Mouse (Mus musculus): ENCODE measurements around the gene Nsd2.
"Not testable (repeated sequence)": the region's sequence is repeated elsewhere in the genome, so short reads cannot be mapped to it uniquely, and the experiment has no call there.

Nsd2 gene

GRCm38 (mm10) chr5:33853086-33853485 lies 32.6 kb downstream of the Nsd2 start:
- no peak for DNase-seq

- DNase-seq: no peak
Measured at GRCm38 (mm10) chr5:33854019-33854418, 33.5 kb downstream of the Nsd2 start.

GRCm38 (mm10) chr5:33857693-33858092 lies 37.2 kb downstream of the Nsd2 start:
- no peak for DNase-seq

- DNase-seq: no peak
Measured at GRCm38 (mm10) chr5:33875472-33875871, 54.9 kb downstream of the Nsd2 start.

- DNase-seq: no peak
Measured at GRCm38 (mm10) chr5:33881118-33881517, 60.6 kb downstream of the Nsd2 start.

DNA sequence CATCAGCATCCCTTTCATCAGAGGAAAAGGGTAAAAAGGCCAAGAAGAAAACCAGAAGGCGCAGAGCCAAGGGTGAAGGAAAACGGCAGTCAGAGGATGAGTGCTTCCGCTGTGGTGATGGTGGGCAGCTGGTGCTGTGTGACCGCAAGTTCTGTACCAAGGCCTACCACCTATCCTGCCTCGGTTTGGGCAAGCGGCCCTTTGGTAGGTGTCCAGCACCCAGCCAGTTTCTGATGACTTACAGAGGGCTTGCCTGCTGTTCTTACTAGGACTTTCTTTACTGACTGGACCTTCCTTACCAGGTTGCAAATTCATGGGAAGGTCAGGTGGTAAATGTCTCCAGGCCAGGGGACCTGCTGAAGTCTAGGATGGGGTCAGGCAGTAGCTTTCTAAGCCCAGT lies 72.9 kb downstream of the Nsd2 start:
- no peak for DNase-seq

DNA sequence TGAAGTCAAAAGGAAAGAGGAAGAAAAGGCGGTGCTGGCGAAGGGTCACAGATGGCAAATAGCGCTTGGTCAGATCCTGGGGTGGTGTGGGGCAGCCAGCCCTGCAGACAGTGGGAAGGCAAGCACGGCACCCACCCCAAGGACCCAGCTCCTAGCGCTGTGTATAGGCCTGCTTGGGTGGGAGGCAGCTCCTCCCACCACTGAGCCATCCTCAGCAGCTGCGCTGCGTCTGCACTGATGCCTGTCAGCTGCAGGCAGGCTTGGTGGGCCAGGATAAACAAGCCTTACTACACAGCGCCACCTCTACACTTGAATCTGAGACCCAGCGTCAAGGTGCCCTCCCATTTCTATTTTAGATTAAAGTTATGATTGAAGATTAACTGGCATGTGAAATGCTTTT lies 74.6 kb downstream of the Nsd2 start:
- no peak for DNase-seq

DNA sequence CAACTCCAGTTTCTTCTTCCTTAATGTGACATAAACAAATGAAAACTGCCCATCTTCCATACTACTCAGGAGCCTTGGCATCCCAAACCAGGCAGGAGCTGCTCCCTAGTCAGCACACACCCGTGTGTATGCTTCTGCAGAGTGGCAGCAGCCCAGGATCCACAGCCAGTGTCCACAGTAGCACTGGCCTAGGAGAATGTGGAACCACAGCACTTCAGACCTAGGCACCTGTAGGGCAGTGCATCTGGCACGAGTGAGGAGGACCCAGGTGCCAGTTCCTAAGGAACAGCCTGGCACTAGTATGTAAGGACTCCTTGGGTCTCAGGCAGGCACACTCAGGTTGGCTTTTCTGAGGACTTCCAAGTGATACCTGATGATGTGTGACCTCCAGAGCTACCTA lies 76.6 kb downstream of the Nsd2 start:
- DNase-seq: no peak

GRCm38 (mm10) chr5:33898671-33899070 lies 78.1 kb downstream of the Nsd2 start:
- no peak for DNase-seq

DNA sequence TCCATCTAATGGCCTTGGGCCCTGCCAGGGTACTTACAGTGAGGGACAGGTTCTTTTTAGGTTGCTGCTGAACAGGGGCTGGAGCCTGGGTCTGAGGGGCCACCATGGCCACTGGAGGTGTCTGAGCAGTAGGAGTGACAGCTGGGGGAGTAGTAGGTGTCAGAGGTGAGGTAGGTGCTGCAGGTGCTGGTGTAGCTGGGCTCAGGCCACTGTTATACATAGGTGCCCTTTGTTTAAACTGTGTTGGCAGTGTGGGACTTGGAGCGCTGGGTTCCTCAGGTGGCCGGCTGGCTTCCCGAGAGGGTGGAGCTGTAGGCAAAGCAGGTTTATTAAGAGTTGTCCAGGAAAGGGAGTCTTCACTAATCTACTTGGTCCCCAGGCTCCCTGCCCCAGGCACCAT lies 78.7 kb downstream of the Nsd2 start:
- no peak for DNase-seq

DNA sequence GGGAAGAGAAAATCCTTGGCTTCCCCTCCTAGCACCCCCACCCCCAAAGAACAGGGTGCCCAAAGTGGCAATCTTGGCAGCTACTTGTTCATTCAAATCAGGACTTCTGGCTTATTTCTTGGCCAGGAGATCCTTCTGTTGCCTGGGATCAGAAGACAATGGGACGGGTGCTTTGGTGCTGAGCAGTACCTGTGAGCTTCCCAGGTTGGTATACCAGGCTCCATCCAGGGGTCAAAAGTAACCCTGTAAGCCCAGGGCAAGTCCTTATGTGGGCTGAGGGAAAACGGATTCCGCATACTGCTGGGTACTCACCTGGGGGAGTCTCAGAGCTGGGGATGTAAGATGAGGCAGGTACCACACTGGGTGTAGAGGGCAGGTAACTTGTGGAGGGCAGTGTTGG lies 79.6 kb downstream of the Nsd2 start:
- no peak for DNase-seq

DNA sequence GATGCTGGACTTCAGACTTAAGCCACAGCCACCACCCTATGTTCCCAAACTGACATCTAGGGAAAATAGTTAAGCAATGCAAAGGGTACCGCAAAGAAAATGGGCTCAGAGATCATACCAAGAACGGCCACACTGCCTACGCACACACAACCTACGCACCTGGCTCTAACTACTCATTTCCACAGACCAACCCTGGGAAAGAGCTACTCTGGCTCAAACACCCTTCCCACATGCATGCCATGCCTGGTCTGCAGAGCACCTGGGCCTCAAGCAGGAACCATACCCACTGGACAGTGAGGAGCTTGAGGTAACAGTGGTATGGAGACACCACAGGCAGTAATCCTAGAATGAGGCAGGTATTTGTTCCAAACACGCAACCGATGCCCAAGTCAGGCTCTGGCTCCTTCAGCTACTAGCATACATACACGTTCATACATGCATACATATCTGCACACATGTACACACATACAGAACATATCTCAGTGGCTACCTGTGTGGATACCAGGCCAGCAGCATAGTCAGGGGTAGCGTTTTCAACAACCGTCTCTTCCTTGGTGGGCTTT lies 80.3 kb downstream of the Nsd2 start:
- no peak for DNase-seq

DNA sequence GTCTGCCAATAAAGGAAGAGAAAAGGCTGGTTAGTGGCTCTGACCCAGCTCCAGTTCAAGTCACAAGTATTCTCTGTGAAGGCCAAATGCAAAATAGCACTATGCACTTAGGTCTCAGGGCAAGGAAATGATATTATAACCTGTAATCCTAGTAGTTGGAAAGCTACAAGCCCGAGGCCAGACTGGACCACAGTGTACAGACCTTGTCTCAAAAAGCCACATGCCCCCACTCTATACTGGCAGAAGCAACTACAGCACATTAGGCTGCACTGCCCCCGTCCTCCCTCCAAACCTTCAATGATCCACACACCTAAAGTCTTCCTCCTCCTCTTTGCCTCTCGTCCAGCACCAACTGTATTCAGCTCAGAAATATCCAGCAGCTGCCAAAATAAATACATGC lies 80.8 kb downstream of the Nsd2 start:
- DNase-seq: no peak

GRCm38 (mm10) chr5:33902696-33903095 lies 82.2 kb downstream of the Nsd2 start:
- no peak for DNase-seq

GRCm38 (mm10) chr5:33903176-33903575 lies 82.7 kb downstream of the Nsd2 start:
- no peak for DNase-seq

DNA sequence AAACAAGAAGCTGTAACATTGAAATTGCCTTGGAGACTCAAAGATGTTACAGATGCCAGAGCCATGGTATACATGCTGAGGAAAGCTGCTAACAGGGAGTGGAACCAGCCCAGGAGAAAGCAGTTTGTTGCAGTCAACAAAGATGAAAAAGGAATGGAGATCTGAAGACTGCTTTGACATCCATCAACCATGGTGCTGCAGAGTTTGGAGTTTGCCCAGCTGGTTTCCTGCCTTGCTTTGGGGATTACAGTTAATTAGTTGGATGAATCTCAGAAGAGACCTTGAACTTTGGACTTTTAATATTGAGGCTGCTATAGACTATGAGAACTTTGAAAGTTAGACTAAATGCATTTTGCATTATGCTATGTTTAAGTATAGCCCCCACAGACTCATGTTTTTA lies 94.5 kb downstream of the Nsd2 start:
- DNase-seq: not testable (repeated sequence)

- not testable (repeated sequence) for DNase-seq
Measured at GRCm38 (mm10) chr5:33916616-33917015, 96.1 kb downstream of the Nsd2 start.

DNA sequence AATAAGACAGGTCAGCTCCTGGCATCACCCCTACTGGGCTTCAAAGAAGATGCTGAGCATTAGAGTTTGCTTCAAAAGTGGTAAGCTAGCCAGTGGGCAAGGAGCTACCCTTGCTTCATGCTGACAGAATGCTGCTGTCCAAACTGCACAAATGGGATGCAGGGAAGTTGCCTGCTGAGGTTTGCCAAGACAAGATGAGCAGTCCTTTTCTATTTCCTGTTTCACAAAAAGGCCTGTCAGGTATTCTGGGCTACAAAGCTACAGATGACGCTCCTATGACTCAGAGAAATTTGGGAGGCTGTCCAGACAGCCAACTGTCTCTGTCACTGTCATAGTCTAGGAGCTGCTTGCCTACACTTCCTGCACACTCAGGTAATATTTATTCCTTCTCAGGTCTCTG lies 98.9 kb downstream of the Nsd2 start:
- no peak for DNase-seq

GRCm38 (mm10) chr5:33920037-33920436 lies 99.5 kb downstream of the Nsd2 start:
- DNase-seq: no peak

DNA sequence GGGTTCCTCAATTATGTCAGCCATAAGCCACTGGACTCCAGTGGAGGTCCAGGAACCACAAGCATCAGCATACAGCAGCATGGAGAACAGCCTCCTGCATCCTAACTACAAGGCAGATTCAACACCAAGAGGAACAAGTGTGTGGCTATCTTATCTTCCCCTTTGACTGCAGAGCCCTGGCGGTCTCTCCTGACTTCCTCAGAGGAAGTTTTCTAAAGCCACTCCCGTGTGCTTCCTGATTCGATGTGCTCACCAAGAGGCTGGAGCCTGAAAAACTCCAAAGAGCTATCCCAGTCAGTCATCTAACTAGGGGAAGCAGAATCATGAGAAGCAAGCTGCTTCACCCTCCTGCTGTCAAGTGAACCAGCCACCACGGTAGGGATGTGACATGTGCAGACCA lies 100.4 kb downstream of the Nsd2 start:
- no peak for DNase-seq

- no peak for DNase-seq
Measured at GRCm38 (mm10) chr5:33921486-33922235, 101.1 kb downstream of the Nsd2 start.

DNA sequence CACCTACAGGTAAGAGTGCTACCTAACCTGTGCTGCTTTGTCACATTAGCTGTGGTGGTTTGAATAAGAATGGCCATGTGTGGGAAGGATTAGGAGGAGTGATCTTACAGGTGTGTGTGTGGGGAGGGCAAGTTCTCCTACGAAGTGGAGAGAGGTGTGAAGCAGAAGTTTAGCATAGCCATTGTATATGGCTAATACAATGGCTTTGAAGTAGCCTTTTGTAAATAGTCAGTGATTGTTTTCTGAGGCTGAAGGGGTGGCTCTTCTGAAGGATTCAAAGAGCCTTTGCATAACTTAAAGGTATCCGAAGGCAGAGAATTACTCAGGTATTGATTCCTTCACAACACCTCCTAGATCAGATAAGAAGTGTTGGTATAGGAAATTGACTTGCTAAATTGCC lies 102.0 kb downstream of the Nsd2 start:
- no peak for DNase-seq

DNA sequence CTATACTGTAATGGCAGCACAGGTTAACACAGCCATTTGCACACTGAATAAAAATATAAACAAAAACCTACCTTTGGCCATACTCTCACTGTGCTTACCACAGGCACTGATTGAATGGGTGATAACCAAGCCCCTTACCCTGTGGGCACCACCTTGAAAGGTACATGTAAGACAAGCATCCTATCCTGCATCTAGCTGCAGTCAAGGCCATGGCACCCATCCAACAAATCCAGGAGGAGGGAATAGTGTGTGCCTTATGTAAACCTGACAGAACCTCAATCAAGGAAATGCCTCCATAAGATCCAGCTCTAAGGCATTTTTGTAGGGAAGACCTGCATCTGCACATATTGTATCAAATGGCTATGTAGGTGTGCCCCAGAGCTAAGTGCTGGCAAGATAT lies 105.6 kb downstream of the Nsd2 start:
- no peak for DNase-seq

- DNase-seq: no peak
Measured at GRCm38 (mm10) chr5:33932413-33932812, 111.9 kb downstream of the Nsd2 start.

DNA sequence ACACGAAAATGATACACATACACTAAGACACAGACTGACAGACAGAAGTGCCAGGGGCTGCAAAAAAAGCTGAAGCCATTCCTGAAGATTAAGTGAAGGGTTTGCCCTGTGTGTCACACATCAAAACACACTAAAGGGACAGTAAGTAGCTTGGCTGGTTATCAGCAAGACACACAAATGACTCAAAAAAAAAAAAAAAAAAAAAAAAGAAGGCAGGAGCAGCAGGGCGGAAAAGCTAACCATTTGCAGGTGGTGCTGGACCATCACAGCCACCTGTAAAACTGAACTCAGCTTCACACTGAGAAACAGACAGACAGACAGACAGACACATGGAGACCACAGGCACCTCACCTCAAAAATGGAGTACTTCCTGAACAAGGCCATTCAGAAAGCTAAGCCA lies 113.6 kb downstream of the Nsd2 start:
- no peak for DNase-seq
